Mouse (Mus musculus) ES-E14 (cell line): ENCODE data around the gene Ano6.

Experiments
- CHD2 ChIP-seq: IDR thresholded peaks from 2 replicates; pipeline ENCODE4 v1.6.1; 2014; ENCODE audit warnings: mild to moderate bottlenecking, low read depth, low read length, inconsistent platforms
- ZC3H11A ChIP-seq: IDR thresholded peaks from 2 replicates; pipeline ENCODE4 v1.6.1; 2012; ENCODE audit warnings: low read depth, mild to moderate bottlenecking, inconsistent platforms, low read length, borderline replicate concordance

- TF ChIP-seq ZC3H11A (no peak), CHD2 (no peak)
Observed at GRCm38 (mm10) chr15:95977169-95977938, 186.7 kb downstream of the Ano6 start.
